Mouse (Mus musculus): ENCODE results near the gene Mettl7a2. TPM values are rescaled to one million over a fixed set of nuclear protein-coding genes. Genes with fewer than 3 reads are reported as not detected.

Gene Mettl7a2
- total and polyA plus RNA-seq, 2 experiments from 2014 or later = not detected

GRCm38 (mm10) chr15:100393016-100393415 is 40.0 kb downstream of the Mettl7a2 start:
- 83% methylated on average over 11 of the region's 11 CpGs for WGBS
- Histone ChIP-seq H3K4me3 (ENCODE audit: low read length) (no peak overlapping the region), H3K9ac (replicated peaks; ENCODE audit: low read length) (no peak overlapping the region), H3K27me3 (ENCODE audit: insufficient read depth, low read length) (no peaks in the 10 kb centered on the region), H3K27ac (no peak overlapping the region), H3K36me3 (ENCODE audit: insufficient read depth, low read length) (peaks cover 40% of the 10 kb centered on the region; the same call in 1 of the 2 replicates), H3K4me1 (ENCODE audit: insufficient read depth, low read length) (no peaks in the 10 kb centered on the region), H3K4me2 (ENCODE audit: low read depth, low read length) (no peak overlapping the region), H3K9me3 (ENCODE audit: low read length) (no peaks in the 10 kb centered on the region)
- no peak for DNase-seq (ENCODE audit: low spot score)
- no peak for TF ChIP-seq CTCF (IDR thresholded peaks at IDR 0.05; ENCODE audit: low read depth)
- no peak for ATAC-seq

GRCm38 (mm10) chr15:100395561-100395960 is 42.6 kb downstream of the Mettl7a2 start:
- peak; percentile 18; the same call in 1 of the 2 replicates for TF ChIP-seq CTCF (IDR thresholded peaks at IDR 0.05; ENCODE audit: low read depth)
- 96% methylated on average over 3 of the region's 3 CpGs for WGBS

GRCm38 (mm10) chr15:100400592-100401250 is 47.7 kb downstream of the Mettl7a2 start:
- 83% methylated on average over 16 of the region's 16 CpGs for WGBS
- no peak overlapping the region for H3K27ac ChIP-seq
- TF ChIP-seq CTCF (IDR thresholded peaks at IDR 0.05; ENCODE audit: low read depth) = no peak
- H3K4me1 ChIP-seq (ENCODE audit: insufficient read depth, low read length) = no peaks in the 10 kb centered on the region
- no peak overlapping the region for H3K4me2 ChIP-seq (ENCODE audit: low read depth, low read length)
- no peak overlapping the region for H3K4me3 ChIP-seq (ENCODE audit: low read length)
- H3K9ac ChIP-seq (replicated peaks; ENCODE audit: low read length) = no peak overlapping the region
- peaks cover 80% of the 10 kb centered on the region for H3K36me3 ChIP-seq (ENCODE audit: insufficient read depth, low read length)
- ATAC-seq (no peak), DNase-seq (ENCODE audit: low spot score) (no peak)
- H3K9me3 ChIP-seq (ENCODE audit: low read length) = no peaks in the 10 kb centered on the region
- H3K27me3 ChIP-seq (ENCODE audit: insufficient read depth, low read length) = no peaks in the 10 kb centered on the region

More at GRCm38 (mm10) chr15:100395561-100395960, 42.6 kb downstream of the Mettl7a2 start:
- ATAC-seq (no peak), DNase-seq (ENCODE audit: low spot score) (no peak)
- H3K4me3 ChIP-seq (ENCODE audit: low read length) = no peak overlapping the region
- no peak overlapping the region for H3K9ac ChIP-seq (replicated peaks; ENCODE audit: low read length)
- H3K36me3 ChIP-seq (ENCODE audit: insufficient read depth, low read length) = peaks cover 66% of the 10 kb centered on the region
- H3K27ac ChIP-seq = no peak overlapping the region
- H3K4me2 ChIP-seq (ENCODE audit: low read depth, low read length) = no peak overlapping the region
- H3K4me1 ChIP-seq (ENCODE audit: insufficient read depth, low read length) = no peaks in the 10 kb centered on the region
- no peaks in the 10 kb centered on the region for H3K9me3 ChIP-seq (ENCODE audit: low read length)
- no peaks in the 10 kb centered on the region for H3K27me3 ChIP-seq (ENCODE audit: insufficient read depth, low read length)

GRCm38 (mm10) chr15:100401811-100402210 is 48.8 kb downstream of the Mettl7a2 start:
- H3K36me3 ChIP-seq (ENCODE audit: insufficient read depth, low read length) = peaks cover 73% of the 10 kb centered on the region
- no peaks in the 10 kb centered on the region for H3K27me3 ChIP-seq (ENCODE audit: insufficient read depth, low read length)
- TF ChIP-seq CTCF (IDR thresholded peaks at IDR 0.05; ENCODE audit: low read depth) = no peak
- DNase-seq (ENCODE audit: low spot score) (no peak), ATAC-seq (no peak)
- H3K4me3 ChIP-seq (ENCODE audit: low read length) = no peak overlapping the region
- no peaks in the 10 kb centered on the region for H3K4me1 ChIP-seq (ENCODE audit: insufficient read depth, low read length)
- no peak overlapping the region for H3K27ac ChIP-seq
- H3K9me3 ChIP-seq (ENCODE audit: low read length) = no peaks in the 10 kb centered on the region
- H3K4me2 ChIP-seq (ENCODE audit: low read depth, low read length) = no peak overlapping the region
- no peak overlapping the region for H3K9ac ChIP-seq (replicated peaks; ENCODE audit: low read length)
- WGBS = 88% methylated on average over 4 of the region's 4 CpGs

GRCm38 (mm10) chr15:100402347-100402746 is 49.3 kb downstream of the Mettl7a2 start:
- TF ChIP-seq CTCF (IDR thresholded peaks at IDR 0.05; ENCODE audit: low read depth) = no peak
- H3K27me3 ChIP-seq (ENCODE audit: insufficient read depth, low read length) = no peaks in the 10 kb centered on the region
- ATAC-seq = no peak
- peaks cover 72% of the 10 kb centered on the region for H3K36me3 ChIP-seq (ENCODE audit: insufficient read depth, low read length)
- H3K27ac ChIP-seq = no peak overlapping the region
- H3K9me3 ChIP-seq (ENCODE audit: low read length) = no peaks in the 10 kb centered on the region
- H3K9ac ChIP-seq (replicated peaks; ENCODE audit: low read length) = no peak overlapping the region
- 92% methylated on average over 14 of the region's 14 CpGs for WGBS
- no peaks in the 10 kb centered on the region for H3K4me1 ChIP-seq (ENCODE audit: insufficient read depth, low read length)
- no peak overlapping the region for H3K4me2 ChIP-seq (ENCODE audit: low read depth, low read length)
- no peak for DNase-seq (ENCODE audit: low spot score)
- H3K4me3 ChIP-seq (ENCODE audit: low read length) = no peak overlapping the region

- no peak for ATAC-seq
- H3K4me3 ChIP-seq (ENCODE audit: low read length) = no peak overlapping the region
Observed at GRCm38 (mm10) chr15:100402798-100403197, 49.8 kb downstream of the Mettl7a2 start.

GRCm38 (mm10) chr15:100403318-100404000 is 50.5 kb downstream of the Mettl7a2 start:
- ATAC-seq (no peak), DNase-seq (ENCODE audit: low spot score) (no peak)
- H3K4me1 ChIP-seq (ENCODE audit: insufficient read depth, low read length) = no peaks in the 10 kb centered on the region
- no peaks in the 10 kb centered on the region for H3K9me3 ChIP-seq (ENCODE audit: low read length)
- H3K36me3 ChIP-seq (ENCODE audit: insufficient read depth, low read length) = peaks cover 70% of the 10 kb centered on the region
- H3K4me2 ChIP-seq (ENCODE audit: low read depth, low read length) = no peak overlapping the region
- WGBS = 93% methylated on average over 16 of the region's 16 CpGs
- no peak overlapping the region for H3K4me3 ChIP-seq (ENCODE audit: low read length)
- TF ChIP-seq CTCF (IDR thresholded peaks at IDR 0.05; ENCODE audit: low read depth) = no peak
- no peaks in the 10 kb centered on the region for H3K27me3 ChIP-seq (ENCODE audit: insufficient read depth, low read length)
- H3K9ac ChIP-seq (replicated peaks; ENCODE audit: low read length) = no peak overlapping the region
- no peak overlapping the region for H3K27ac ChIP-seq

More at GRCm38 (mm10) chr15:100402798-100403197, 49.8 kb downstream of the Mettl7a2 start:
- H3K27me3 ChIP-seq (ENCODE audit: insufficient read depth, low read length) = no peaks in the 10 kb centered on the region
- no peaks in the 10 kb centered on the region for H3K4me1 ChIP-seq (ENCODE audit: insufficient read depth, low read length)
- 90% methylated on average over 4 of the region's 4 CpGs for WGBS
- no peak overlapping the region for H3K4me2 ChIP-seq (ENCODE audit: low read depth, low read length)
- peaks cover 70% of the 10 kb centered on the region for H3K36me3 ChIP-seq (ENCODE audit: insufficient read depth, low read length)
- DNase-seq (ENCODE audit: low spot score) = no peak
- no peaks in the 10 kb centered on the region for H3K9me3 ChIP-seq (ENCODE audit: low read length)
- no peak for TF ChIP-seq CTCF (IDR thresholded peaks at IDR 0.05; ENCODE audit: low read depth)
- H3K9ac ChIP-seq (replicated peaks; ENCODE audit: low read length) = no peak overlapping the region
- no peak overlapping the region for H3K27ac ChIP-seq
